In genomic region chr4:128440550-128440949, GRCm38 (mm10) we compare ENCODE assay signal across 18 mouse cellular contexts.
DNase-seq lines count a peak whose midpoint lies in the region; ATAC-seq and TF ChIP-seq lines count a peak whose summit lies in the region.
"Had no signal": no experiment of that assay in that cellular context is flagged by ENCODE, and none has a peak within 500 bp of the region (broad histone marks: within the 10 kb centered on the region; RNA-seq: fewer than 3 reads in every experiment).

No protein-coding gene starts in this region.

- H3K36me3 ChIP-seq in forebrain, postnatal 0 days (ENCODE audit: insufficient read depth), result peaks cover 3% of the 10 kb centered on the region; the same call in 1 of the 2 replicates
- no peaks in the 10 kb centered on the region for H3K36me3 ChIP-seq in forebrain, embryonic 16.5 days (ENCODE audit: control insufficient read depth, insufficient read depth)
- H3K36me3 ChIP-seq: G1E had no signal

- DNase-seq in forebrain, postnatal 0 days, result no peak
- DNase-seq in frontal cortex, postnatal 36 days (ENCODE audit: low spot score in 2 of 2), result no peak
- DNase-seq: adrenal gland, adult 2 months; adrenal gland, adult 8-10 months; adrenal gland, postnatal 10 days; adrenal gland, postnatal 14 days; adrenal gland, postnatal 25 days; adrenal gland, postnatal 36 days; B cell, adult 2 months; cerebellum, adult 11 months; cerebellum, adult 11-12 months; cerebellum, adult 18-20 months had no signal

- peaks cover 8% of the 10 kb centered on the region; the same call in 1 of the 2 replicates for H3K4me1 ChIP-seq in forebrain, postnatal 0 days (ENCODE audit: insufficient read depth)
- H3K4me1 ChIP-seq in forebrain, embryonic 16.5 days (replicated peaks; ENCODE audit: control insufficient read depth, insufficient read depth, low read length), result peaks cover 22% of the 10 kb centered on the region

- peak; percentile 48; the same call in 1 of the 2 replicates for ATAC-seq in forebrain, postnatal 0 days
- ATAC-seq in forebrain, embryonic 16.5 days, result no peak
- peak; percentile 56; the same call in 1 of the 2 replicates for ATAC-seq in frontal cortex, adult (ENCODE audit: low TSS enrichment)
- ATAC-seq: activated CD4-positive, CD25-positive, alpha-beta regulatory T cell, adult 4 months; CD4-positive, CD25-positive, alpha-beta regulatory T cell, adult 4 months; Patski had no signal

- no peak overlapping the region for H3K4me2 ChIP-seq in forebrain, postnatal 0 days (ENCODE audit: low read depth)
- no peak overlapping the region for H3K4me2 ChIP-seq in forebrain, embryonic 16.5 days (ENCODE audit: low read length)

- H3K27ac ChIP-seq in forebrain, postnatal 0 days (ENCODE audit: low read depth, low read length), result 0 out of 2 replicates have a peak overlapping the region, but pooled peaks have one; percentile 9
- H3K27ac ChIP-seq in forebrain, embryonic 16.5 days (ENCODE audit: low read length), result no peak overlapping the region

- no peak for TF ChIP-seq CTCF in forebrain, postnatal 0 days (IDR thresholded peaks at IDR 0.05; ENCODE audit: low read depth)

- H3K4me3 ChIP-seq in forebrain, postnatal 0 days (ENCODE audit: low read depth, low read length), result no peak overlapping the region
- no peak overlapping the region for H3K4me3 ChIP-seq in forebrain, embryonic 16.5 days (replicated peaks; ENCODE audit: low read length)

- H3K27me3 ChIP-seq in forebrain, postnatal 0 days (ENCODE audit: insufficient read depth, low read length), result no peaks in the 10 kb centered on the region
- H3K27me3 ChIP-seq in forebrain, embryonic 16.5 days (replicated peaks; ENCODE audit: control insufficient read depth, insufficient read depth, low read length), result no peaks in the 10 kb centered on the region
- H3K27me3 ChIP-seq: Patski had no signal

- H3K9ac ChIP-seq in forebrain, postnatal 0 days, result no peak overlapping the region
- H3K9ac ChIP-seq in forebrain, embryonic 16.5 days (replicated peaks; ENCODE audit: low read depth, low read length), result no peak overlapping the region

- WGBS in forebrain, postnatal 0 days, result 60% methylated on average over 6 of the region's 6 CpGs
- WGBS in forebrain, embryonic 16.5 days, result 76% methylated on average over 6 of the region's 6 CpGs

- H3K9me3 ChIP-seq in forebrain, postnatal 0 days (ENCODE audit: low read length), result no peaks in the 10 kb centered on the region
- no peaks in the 10 kb centered on the region for H3K9me3 ChIP-seq in forebrain, embryonic 16.5 days (ENCODE audit: control insufficient read depth, low read length)
